Mouse (Mus musculus) liver, embryonic 12.5 days (tissue): ENCODE measurements around the gene Vstm2a. TPM values are rescaled to one million over a fixed set of nuclear protein-coding genes. Genes with fewer than 3 reads are reported as not detected.

ENCODE experiments used
- ATAC-seq: fragments of 200-750 bp; cut with Nextera tagmentation; 2 replicates; pipeline ENCODE4 v1.8.0; 2017; ENCODE audit warnings: moderate number of reproducible peaks, mild to moderate bottlenecking, moderate library complexity
- H3K27ac ChIP-seq: fragments of 300-500 bp; sonication (generic); 2 replicates; pipeline ENCODE4 v1.5.1; 2016; ENCODE audit warnings: mild to moderate bottlenecking
- H3K27me3 ChIP-seq: fragments of 300-500 bp; sonication (generic); replicated peaks from 2 replicates; pipeline ENCODE4 v1.6.1; 2016; ENCODE audit warnings: mild to moderate bottlenecking, moderate library complexity
- H3K36me3 ChIP-seq: fragments of 300-500 bp; sonication (generic); 2 replicates; pipeline ENCODE4 v1.6.1; 2016; ENCODE audit warnings: mild to moderate bottlenecking, moderate library complexity
- H3K4me1 ChIP-seq: fragments of 300-500 bp; sonication (generic); 2 replicates; pipeline ENCODE4 v1.6.1; 2016
- H3K4me2 ChIP-seq: fragments of 300-500 bp; sonication (generic); 2 replicates; pipeline ENCODE4 v1.6.1; 2016; ENCODE audit warnings: mild to moderate bottlenecking, moderate library complexity
- H3K4me3 ChIP-seq: fragments of 300-500 bp; sonication (generic); 2 replicates; pipeline ENCODE4 v1.5.1; 2016; ENCODE audit warnings: mild to moderate bottlenecking, moderate library complexity
- H3K9ac ChIP-seq: fragments of 300-500 bp; sonication (generic); 2 replicates; pipeline ENCODE4 v1.6.1; 2016; ENCODE audit warnings: mild to moderate bottlenecking, moderate library complexity
- H3K9me3 ChIP-seq: fragments of 300-500 bp; sonication (generic); replicated peaks from 2 replicates; pipeline ENCODE4 v1.6.1; 2016; ENCODE audit warnings: mild to moderate bottlenecking, moderate library complexity
- WGBS: fragments of 180-500 bp; shearing (Covaris S2); methylation state at CpG from one replicate; pipeline ENCODE4 v1.1.7; 2016; ENCODE audit not compliant: insufficient replicate concordance; 5-methylcytosine and 5-hydroxymethylcytosine counted together
- polyA plus RNA-seq: library from polyadenylated mRNA; unstranded; fragments of >200 nt; fragmentation: Nextera tagmentation; extraction: Ambion mirVana; gene quantifications from 2 replicates; pipeline ENCODE4 v1.2.1, GENCODE M21; 2016

The Vstm2a gene
- polyA plus RNA-seq, 1 experiment from 2014 or later = 0.07 TPM

- Histone ChIP-seq H3K4me1 (no peaks in the 10 kb centered on the region), H3K4me2 (no peak overlapping the region), H3K9me3 (no peaks in the 10 kb centered on the region), H3K36me3 (no peaks in the 10 kb centered on the region), H3K4me3 (no peak overlapping the region), H3K9ac (no peak overlapping the region), H3K27me3 (no peaks in the 10 kb centered on the region), H3K27ac (no peak overlapping the region)
- WGBS = 65% methylated on average over 2 of the region's 2 CpGs
- ATAC-seq = no peak
Observed at GRCm38 (mm10) chr11:16315097-16315496, 57.6 kb downstream of the Vstm2a start.

- Histone ChIP-seq H3K36me3 (no peaks in the 10 kb centered on the region), H3K4me3 (no peak overlapping the region), H3K4me2 (no peak overlapping the region), H3K4me1 (no peaks in the 10 kb centered on the region), H3K9me3 (no peaks in the 10 kb centered on the region), H3K27ac (no peak overlapping the region), H3K27me3 (no peaks in the 10 kb centered on the region), H3K9ac (no peak overlapping the region)
- 47% methylated on average over 3 of the region's 3 CpGs for WGBS
- ATAC-seq = no peak
Observed at GRCm38 (mm10) chr11:16345179-16345578, 87.7 kb downstream of the Vstm2a start.

- Histone ChIP-seq H3K9ac (no peak overlapping the region), H3K9me3 (no peaks in the 10 kb centered on the region), H3K36me3 (no peaks in the 10 kb centered on the region), H3K4me2 (no peak overlapping the region), H3K27ac (no peak overlapping the region), H3K4me1 (no peaks in the 10 kb centered on the region), H3K27me3 (no peaks in the 10 kb centered on the region), H3K4me3 (no peak overlapping the region)
- ATAC-seq = no peak
- WGBS = 57% methylated on average over 3 of the region's 3 CpGs
Observed at GRCm38 (mm10) chr11:16345676-16346075, 88.2 kb downstream of the Vstm2a start.

GRCm38 (mm10) chr11:16351915-16352314 is 94.4 kb downstream of the Vstm2a start:
- Histone ChIP-seq H3K4me2 (no peak overlapping the region), H3K9ac (no peak overlapping the region), H3K36me3 (no peaks in the 10 kb centered on the region), H3K9me3 (no peaks in the 10 kb centered on the region), H3K27ac (no peak overlapping the region), H3K4me1 (no peaks in the 10 kb centered on the region), H3K4me3 (no peak overlapping the region), H3K27me3 (no peaks in the 10 kb centered on the region)
- WGBS = 70% methylated on average over 4 of the region's 4 CpGs
- no peak for ATAC-seq

- Histone ChIP-seq H3K27me3 (no peaks in the 10 kb centered on the region), H3K4me3 (no peak overlapping the region), H3K4me1 (no peaks in the 10 kb centered on the region), H3K4me2 (no peak overlapping the region), H3K36me3 (no peaks in the 10 kb centered on the region), H3K27ac (no peak overlapping the region), H3K9ac (no peak overlapping the region), H3K9me3 (peaks cover 3% of the 10 kb centered on the region; the same call in 1 of the 2 replicates)
- ATAC-seq = no peak
Observed at GRCm38 (mm10) chr11:16354356-16354755, 96.8 kb downstream of the Vstm2a start.

GRCm38 (mm10) chr11:16366852-16367587 is 109.5 kb downstream of the Vstm2a start:
- no peak overlapping the region for H3K4me3 ChIP-seq
- H3K4me2 ChIP-seq = no peak overlapping the region
- H3K36me3 ChIP-seq = no peaks in the 10 kb centered on the region
- H3K4me1 ChIP-seq = no peaks in the 10 kb centered on the region
- no peak overlapping the region for H3K9ac ChIP-seq
- H3K27ac ChIP-seq = no peak overlapping the region
- WGBS = 60% methylated on average over 8 of the region's 8 CpGs
- ATAC-seq = no peak
- no peaks in the 10 kb centered on the region for H3K9me3 ChIP-seq
- no peaks in the 10 kb centered on the region for H3K27me3 ChIP-seq

- no peaks in the 10 kb centered on the region for H3K27me3 ChIP-seq
- H3K9me3 ChIP-seq = no peaks in the 10 kb centered on the region
- no peak overlapping the region for H3K4me3 ChIP-seq
- H3K36me3 ChIP-seq = no peaks in the 10 kb centered on the region
- WGBS = 18% methylated on average over 2 of the region's 2 CpGs
- H3K27ac ChIP-seq = no peak overlapping the region
- H3K4me1 ChIP-seq = no peaks in the 10 kb centered on the region
- H3K4me2 ChIP-seq = no peak overlapping the region
- no peak for ATAC-seq
- H3K9ac ChIP-seq = no peak overlapping the region
Observed at GRCm38 (mm10) chr11:16403627-16404026, 146.1 kb downstream of the Vstm2a start.

GRCm38 (mm10) chr11:16411736-16412135 is 154.2 kb downstream of the Vstm2a start:
- H3K4me3 ChIP-seq = no peak overlapping the region
- H3K4me1 ChIP-seq = no peaks in the 10 kb centered on the region
- no peak for ATAC-seq
- no peaks in the 10 kb centered on the region for H3K36me3 ChIP-seq
- WGBS = 26% methylated on average over 1 of the region's 1 CpGs
- H3K27me3 ChIP-seq = no peaks in the 10 kb centered on the region
- H3K9me3 ChIP-seq = no peaks in the 10 kb centered on the region
- H3K4me2 ChIP-seq = no peak overlapping the region
- H3K9ac ChIP-seq = no peak overlapping the region
- no peak overlapping the region for H3K27ac ChIP-seq

- no peak overlapping the region for H3K27ac ChIP-seq
- no peaks in the 10 kb centered on the region for H3K4me1 ChIP-seq
- H3K9me3 ChIP-seq = no peaks in the 10 kb centered on the region
- ATAC-seq = no peak
- H3K9ac ChIP-seq = no peak overlapping the region
- no peak overlapping the region for H3K4me2 ChIP-seq
- no peaks in the 10 kb centered on the region for H3K27me3 ChIP-seq
- no peak overlapping the region for H3K4me3 ChIP-seq
- WGBS = 24% methylated on average over 4 of the region's 4 CpGs
- H3K36me3 ChIP-seq = no peaks in the 10 kb centered on the region
Observed at GRCm38 (mm10) chr11:16412609-16413008, 155.1 kb downstream of the Vstm2a start.

GRCm38 (mm10) chr11:16413077-16413644 is 155.6 kb downstream of the Vstm2a start:
- Histone ChIP-seq H3K4me3 (no peak overlapping the region), H3K9me3 (no peaks in the 10 kb centered on the region), H3K9ac (no peak overlapping the region), H3K27ac (no peak overlapping the region), H3K36me3 (no peaks in the 10 kb centered on the region), H3K4me2 (no peak overlapping the region), H3K4me1 (no peaks in the 10 kb centered on the region), H3K27me3 (no peaks in the 10 kb centered on the region)
- no peak for ATAC-seq
- WGBS = 32% methylated on average over 1 of the region's 1 CpGs

GRCm38 (mm10) chr11:16439548-16440251 is 182.2 kb downstream of the Vstm2a start:
- H3K36me3 ChIP-seq = no peaks in the 10 kb centered on the region
- no peak overlapping the region for H3K4me2 ChIP-seq
- H3K4me1 ChIP-seq = no peaks in the 10 kb centered on the region
- WGBS = 71% methylated on average over 7 of the region's 7 CpGs
- no peaks in the 10 kb centered on the region for H3K27me3 ChIP-seq
- H3K4me3 ChIP-seq = no peak overlapping the region
- no peak for ATAC-seq
- H3K9ac ChIP-seq = no peak overlapping the region
- H3K27ac ChIP-seq = no peak overlapping the region
- no peaks in the 10 kb centered on the region for H3K9me3 ChIP-seq
